Mouse (Mus musculus) lung, adult 2 months (tissue): ENCODE results near the gene Ptprr.

Experiments
- CTCF ChIP-seq: fragments of 200-500 bp; IDR thresholded peaks from 2 replicates; pipeline ENCODE4 v1.5.1; 2011; ENCODE audit warnings: mild to moderate bottlenecking, low read length, control low read depth; ENCODE audit not compliant: insufficient read depth
- POLR2A ChIP-seq: fragments of 200-500 bp; IDR thresholded peaks from 2 replicates; pipeline ENCODE4 v1.6.1; 2011; ENCODE audit warnings: low read depth, mild to moderate bottlenecking, control low read depth, low read length, borderline replicate concordance; ENCODE audit errors: extremely low read depth

DNA sequence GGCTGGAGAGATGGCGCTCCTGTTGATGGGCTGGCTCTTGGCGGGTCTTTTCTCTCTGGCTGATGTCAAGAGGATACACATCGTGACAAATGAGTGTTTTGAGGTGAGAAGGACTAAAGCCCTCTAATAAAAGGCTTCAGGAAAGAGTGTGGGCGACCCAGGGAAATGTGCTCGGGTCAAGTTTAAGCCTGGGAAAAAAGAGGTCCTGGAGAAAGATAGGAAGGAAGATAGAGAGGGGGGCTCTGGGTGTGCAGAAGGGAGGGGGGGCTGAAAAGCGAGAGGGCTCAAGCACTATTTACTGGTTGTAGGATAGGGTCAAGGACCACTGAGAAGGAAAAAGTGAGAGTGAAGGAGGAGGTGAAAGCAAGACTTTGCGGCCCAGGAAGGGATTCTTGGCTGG is 282.8 kb downstream of the Ptprr start:
- TF ChIP-seq CTCF (no peak), POLR2A (no peak)
